Mouse (Mus musculus) intestine, postnatal 0 days (tissue): ENCODE measurements at regions not wholly inside any gene's neighbourhood (a gene's known extent, or its start where the extent isn't known, plus 50 kb on each side); places are given as distances from the start of the nearest gene placed in this dataset.
A peak's percentile ranks its signal among the peaks of the same experiment; 100 is the strongest.
"Not testable (repeated sequence)": the region's sequence is repeated elsewhere in the genome, so short reads cannot be mapped to it uniquely, and the experiment has no call there.

ENCODE experiments used
- ATAC-seq: fragments of 200-750 bp; cut with Nextera tagmentation; 2 replicates; pipeline ENCODE4 v1.8.0; 2017; ENCODE audit warnings: mild to moderate bottlenecking, moderate TSS enrichment, moderate library complexity
- H3K27ac ChIP-seq: fragments of 300-500 bp; sonication (generic); 2 replicates; pipeline ENCODE4 v1.5.1; 2014; ENCODE audit warnings: mild to moderate bottlenecking, low read depth, low read length, moderate library complexity
- H3K27me3 ChIP-seq: fragments of 300-500 bp; sonication (generic); replicated peaks from 2 replicates; pipeline ENCODE4 v1.6.1; 2014; ENCODE audit warnings: low read length, mixed read lengths; ENCODE audit not compliant: control insufficient read depth, insufficient read depth
- H3K36me3 ChIP-seq: fragments of 300-500 bp; sonication (generic); 2 replicates; pipeline ENCODE4 v1.6.1; 2014; ENCODE audit warnings: mild to moderate bottlenecking, moderate library complexity; ENCODE audit not compliant: control insufficient read depth, insufficient read depth
- H3K4me1 ChIP-seq: fragments of 300-500 bp; sonication (generic); replicated peaks from 2 replicates; pipeline ENCODE4 v1.6.1; 2014; ENCODE audit warnings: antibody characterized with exemption, low read length, mixed read lengths; ENCODE audit not compliant: control insufficient read depth, insufficient read depth
- H3K4me2 ChIP-seq: fragments of 300-500 bp; sonication (generic); replicated peaks from 2 replicates; pipeline ENCODE4 v1.6.1; 2014; ENCODE audit warnings: low read depth, mild to moderate bottlenecking, moderate library complexity
- H3K4me3 ChIP-seq: fragments of 300-500 bp; sonication (generic); 2 replicates; pipeline ENCODE4 v1.5.1; 2014; ENCODE audit warnings: low read depth, low read length
- H3K9ac ChIP-seq: fragments of 300-500 bp; sonication (generic); 2 replicates; pipeline ENCODE4 v1.6.1; 2014; ENCODE audit warnings: mild to moderate bottlenecking, low read depth, low read length
- H3K9me3 ChIP-seq: fragments of 300-500 bp; sonication (generic); 2 replicates; pipeline ENCODE4 v1.6.1; 2016; ENCODE audit warnings: mixed run types; ENCODE audit not compliant: control insufficient read depth
- CTCF ChIP-seq: sonication (generic); IDR thresholded peaks from 2 replicates; pipeline ENCODE4 v1.5.1; 2016; ENCODE audit warnings: low read depth, mild to moderate bottlenecking, control low read depth, antibody characterized with exemption, moderate library complexity
- WGBS: fragments of 180-500 bp; shearing (Covaris S2); extraction: QIAGEN DNeasy Blood & Tissue Kit; methylation state at CpG from one replicate; pipeline ENCODE4 v1.1.7; 2014; 5-methylcytosine and 5-hydroxymethylcytosine counted together

DNA sequence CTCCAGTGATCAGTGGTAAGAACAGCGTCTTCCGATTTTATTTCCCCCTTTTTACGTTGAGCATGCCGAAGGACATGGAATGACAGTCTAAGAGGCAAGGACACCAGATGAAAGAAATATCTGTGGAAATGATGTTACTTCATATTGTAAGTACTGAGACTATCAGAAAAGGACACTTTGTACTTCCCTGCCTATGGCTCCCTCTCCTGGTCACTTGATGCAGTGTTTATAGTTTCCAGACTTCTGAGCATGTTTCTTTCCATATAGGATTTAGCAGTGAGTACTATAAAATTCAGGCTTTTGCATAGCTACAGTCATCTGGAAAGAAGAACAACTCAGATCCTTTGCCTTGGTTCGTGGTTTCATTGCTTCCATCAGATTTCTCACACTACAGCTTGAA lies 1011.7 kb downstream of the Rpia start:
- not testable (repeated sequence) for H3K27me3 ChIP-seq, H3K9me3 ChIP-seq, H3K36me3 ChIP-seq, H3K9ac ChIP-seq, H3K4me3 ChIP-seq, ATAC-seq, H3K27ac ChIP-seq, H3K4me2 ChIP-seq, H3K4me1 ChIP-seq
- peak; percentile 49 for TF ChIP-seq CTCF
- WGBS = 72% methylated on average over 5 of the region's 5 CpGs

GRCm38 (mm10) chr6:69777322-69777721 lies 1014.7 kb downstream of the Rpia start:
- not testable (repeated sequence) for ATAC-seq, H3K4me2 ChIP-seq, H3K27ac ChIP-seq, H3K27me3 ChIP-seq, H3K9ac ChIP-seq, H3K36me3 ChIP-seq, H3K9me3 ChIP-seq, H3K4me1 ChIP-seq, H3K4me3 ChIP-seq
- 67% methylated on average over 1 of the region's 1 CpGs for WGBS

GRCm38 (mm10) chr6:69764861-69765260 lies 1027.2 kb downstream of the Rpia start:
- no peak overlapping the region for H3K9ac ChIP-seq
- H3K9me3 ChIP-seq = no peaks in the 10 kb centered on the region
- no peak overlapping the region for H3K4me3 ChIP-seq
- H3K27me3 ChIP-seq = no peaks in the 10 kb centered on the region
- H3K27ac ChIP-seq = no peak overlapping the region
- H3K4me1 ChIP-seq = no peaks in the 10 kb centered on the region
- no peak for ATAC-seq
- H3K36me3 ChIP-seq = no peaks in the 10 kb centered on the region
- TF ChIP-seq CTCF = no peak
- H3K4me2 ChIP-seq = no peak overlapping the region

GRCm38 (mm10) chr6:69758618-69759017 lies 1033.4 kb downstream of the Rpia start:
- WGBS = 83% methylated on average over 2 of the region's 2 CpGs
- TF ChIP-seq CTCF = peak; percentile 59

DNA sequence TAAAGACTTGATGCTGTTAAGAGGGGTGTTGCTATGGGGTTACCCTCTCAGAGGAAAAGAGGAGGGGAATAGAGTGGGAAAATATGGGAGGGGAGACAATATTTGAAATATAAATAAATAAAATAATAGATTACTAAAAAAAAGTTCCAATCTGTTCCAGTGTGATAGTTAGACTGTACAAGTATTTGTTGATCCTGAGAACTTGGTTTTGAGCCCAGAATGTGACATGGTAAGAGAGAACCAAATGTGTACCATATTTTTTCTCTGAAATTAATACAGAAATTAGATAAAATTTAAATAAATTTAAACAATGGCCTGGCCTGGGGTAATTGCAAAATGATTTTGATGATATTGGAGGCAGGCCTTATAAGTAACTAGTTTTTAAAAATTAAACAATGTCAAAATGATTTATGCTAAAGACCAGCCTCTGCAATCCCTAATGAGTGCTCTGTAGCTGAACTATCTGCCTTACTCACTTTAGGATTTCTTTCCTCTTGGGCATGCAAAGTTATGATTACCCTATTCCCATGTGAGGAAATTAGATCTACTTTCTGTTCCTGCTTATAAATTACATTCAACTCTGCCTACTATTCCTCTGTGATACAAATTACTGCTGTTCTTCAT lies 1052.9 kb downstream of the Rpia start:
- Histone ChIP-seq H3K27me3 (no peaks in the 10 kb centered on the region), H3K4me2 (no peak overlapping the region), H3K4me3 (no peak overlapping the region), H3K36me3 (no peaks in the 10 kb centered on the region), H3K27ac (no peak overlapping the region), H3K9ac (no peak overlapping the region), H3K9me3 (no peaks in the 10 kb centered on the region), H3K4me1 (no peaks in the 10 kb centered on the region)
- no peak for TF ChIP-seq CTCF
- no peak for ATAC-seq

More at GRCm38 (mm10) chr6:69758618-69759017, 1033.4 kb downstream of the Rpia start:
- no peaks in the 10 kb centered on the region for H3K4me1 ChIP-seq
- no peaks in the 10 kb centered on the region for H3K36me3 ChIP-seq
- no peak overlapping the region for H3K9ac ChIP-seq
- no peaks in the 10 kb centered on the region for H3K27me3 ChIP-seq
- ATAC-seq = no peak
- H3K4me2 ChIP-seq = no peak overlapping the region
- no peak overlapping the region for H3K4me3 ChIP-seq
- H3K9me3 ChIP-seq = no peaks in the 10 kb centered on the region
- no peak overlapping the region for H3K27ac ChIP-seq

DNA sequence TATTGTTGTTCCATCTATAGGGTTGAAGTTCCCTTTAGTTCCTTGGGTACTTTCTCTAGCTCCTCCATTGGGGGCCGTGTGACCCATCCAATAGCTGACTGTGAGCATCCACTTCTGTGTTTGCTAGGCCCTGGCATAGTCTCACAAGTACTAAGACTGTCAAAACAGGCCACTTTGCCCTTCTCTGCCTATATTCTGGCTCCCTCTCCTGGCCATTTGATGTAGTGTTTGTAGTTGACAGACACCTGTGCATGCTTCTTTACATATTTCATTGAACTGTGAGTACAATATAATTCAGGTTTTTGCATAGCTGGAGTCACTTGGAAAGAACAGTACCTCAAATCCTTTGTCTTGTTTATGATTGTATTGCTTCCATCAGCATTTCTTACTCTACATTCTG lies 1059.2 kb downstream of the Rpia start:
- ATAC-seq, H3K9ac ChIP-seq, H3K4me2 ChIP-seq, H3K4me3 ChIP-seq, H3K4me1 ChIP-seq, H3K36me3 ChIP-seq, H3K27me3 ChIP-seq, H3K27ac ChIP-seq, H3K9me3 ChIP-seq: not testable (repeated sequence)
- TF ChIP-seq CTCF = peak; percentile 56
- 80% methylated on average over 1 of the region's 1 CpGs for WGBS

- Histone ChIP-seq H3K9ac (no peak overlapping the region), H3K9me3 (no peaks in the 10 kb centered on the region), H3K27ac (no peak overlapping the region), H3K36me3 (no peaks in the 10 kb centered on the region), H3K4me1 (no peaks in the 10 kb centered on the region), H3K4me3 (no peak overlapping the region), H3K4me2 (no peak overlapping the region), H3K27me3 (no peaks in the 10 kb centered on the region)
- ATAC-seq = no peak
- TF ChIP-seq CTCF = no peak
Observed at GRCm38 (mm10) chr6:69726362-69726761, 1065.7 kb downstream of the Rpia start.

- not testable (repeated sequence) for ATAC-seq, H3K27ac ChIP-seq
- WGBS = 16% methylated on average over 2 of the region's 2 CpGs
Observed at GRCm38 (mm10) chr6:69702813-69703212, 1089.2 kb downstream of the Rpia start.

More at GRCm38 (mm10) chr6:69702813-69703212, 1089.2 kb downstream of the Rpia start:
- not testable (repeated sequence) for H3K9me3 ChIP-seq, H3K4me3 ChIP-seq, H3K36me3 ChIP-seq, H3K4me1 ChIP-seq, H3K27me3 ChIP-seq, H3K9ac ChIP-seq, H3K4me2 ChIP-seq
